Mouse (Mus musculus): ENCODE measurements at regions not wholly inside any gene's neighbourhood (a gene's known extent, or its start where the extent isn't known, plus 50 kb on each side); places are given as distances from the start of the nearest gene placed in this dataset.

DNA sequence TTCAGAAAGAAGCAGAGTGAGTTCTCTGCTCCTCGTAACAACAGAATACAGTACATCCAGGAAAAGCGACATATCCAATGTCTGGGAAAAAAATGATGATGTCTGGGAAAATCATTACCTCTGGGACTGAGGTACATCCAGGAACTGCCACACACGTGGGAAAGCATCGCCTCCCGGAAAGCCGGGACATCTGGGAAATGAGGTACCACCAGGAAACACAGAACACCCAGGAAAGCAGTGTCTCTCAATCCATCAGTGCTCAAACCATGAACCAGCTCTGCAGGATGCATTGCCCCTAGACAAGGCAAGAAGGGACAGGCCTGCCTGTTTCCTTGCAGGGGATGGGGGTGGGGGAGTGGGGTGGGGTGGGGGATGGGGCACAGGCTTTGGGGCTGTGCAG lies 57.0 kb upstream of the Plxnc1 start:
- WGBS, result 88% methylated on average over 6 of the region's 6 CpGs
- Histone ChIP-seq H3K27ac (ENCODE audit: control insufficient read depth, insufficient read depth, low read length) (no peak overlapping the region), H3K36me3 (ENCODE audit: control insufficient read depth, insufficient read depth, low read length) (no peaks in the 10 kb centered on the region), H3K4me3 (ENCODE audit: control insufficient read depth, insufficient read depth, low read length) (no peak overlapping the region), H3K4me1 (replicated peaks; ENCODE audit: control insufficient read depth, insufficient read depth, low read length) (no peaks in the 10 kb centered on the region), H3K27me3 (ENCODE audit: control insufficient read depth, insufficient read depth, low read length) (no peaks in the 10 kb centered on the region)
- TF ChIP-seq POLR2A (IDR thresholded peaks at IDR 0.05; ENCODE audit: control insufficient read depth, extremely low read depth, insufficient read depth, low read length, poor library complexity) (no peak), CTCF (IDR thresholded peaks at IDR 0.05; ENCODE audit: borderline replicate concordance, control insufficient read depth, extremely low read depth, insufficient read depth, low read length, poor library complexity) (no peak)
- DNase-seq, result no peak

DNA sequence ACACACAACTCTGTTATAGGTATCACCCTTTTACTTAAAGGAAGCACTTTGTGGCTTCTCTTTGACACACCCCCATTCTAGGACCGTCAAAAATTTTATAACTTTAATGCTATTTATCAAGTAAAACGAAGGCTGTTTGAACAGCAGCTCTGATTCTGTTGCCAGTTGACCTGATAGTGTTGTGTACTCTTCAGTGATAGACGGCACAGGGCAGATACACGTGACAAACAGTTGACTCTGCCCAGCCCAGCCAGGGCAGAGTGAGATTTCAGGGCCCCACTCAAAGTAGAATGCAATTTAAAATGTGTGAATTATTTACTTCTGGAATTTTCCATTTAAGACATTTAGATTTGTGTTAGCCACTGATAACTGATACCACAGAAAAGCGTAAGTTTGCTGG lies 55.1 kb upstream of the Plxnc1 start:
- H3K36me3 ChIP-seq (ENCODE audit: control insufficient read depth, insufficient read depth, low read length), result no peaks in the 10 kb centered on the region
- TF ChIP-seq CTCF (IDR thresholded peaks at IDR 0.05; ENCODE audit: borderline replicate concordance, control insufficient read depth, extremely low read depth, insufficient read depth, low read length, poor library complexity) (no peak), POLR2A (IDR thresholded peaks at IDR 0.05; ENCODE audit: control insufficient read depth, extremely low read depth, insufficient read depth, low read length, poor library complexity) (no peak)
- H3K27ac ChIP-seq (ENCODE audit: control insufficient read depth, insufficient read depth, low read length), result no peak overlapping the region
- no peak for DNase-seq
- WGBS, result 82% methylated on average over 5 of the region's 5 CpGs
- no peaks in the 10 kb centered on the region for H3K27me3 ChIP-seq (ENCODE audit: control insufficient read depth, insufficient read depth, low read length)
- no peak overlapping the region for H3K4me3 ChIP-seq (ENCODE audit: control insufficient read depth, insufficient read depth, low read length)
- no peaks in the 10 kb centered on the region for H3K4me1 ChIP-seq (replicated peaks; ENCODE audit: control insufficient read depth, insufficient read depth, low read length)

All from thymus, adult 2 months (tissue).